Mouse (Mus musculus) T-helper 17 cell (primary cell): ENCODE data around the gene Plek2.

Experiments
- in situ Hi-C, 2 experiments: fragments of 300-600 bp; cut with MboI, MseI; formaldehyde crosslinking; loops; 1 replicate in 1 of 2; 2 replicates in 1 of 2; pipeline ENCODE4 v1.15.1; 2025; ENCODE audit warnings: high pct_unique_total_duplicates in 2 of 2

The Plek2 gene

GRCm38 (mm10) chr12:78906707-78907162 lies at the start of gene Plek2:
Gene Plek2, minus strand, starts transcription at chr12:78906964.
- in situ Hi-C loops = no loop called here

DNA sequence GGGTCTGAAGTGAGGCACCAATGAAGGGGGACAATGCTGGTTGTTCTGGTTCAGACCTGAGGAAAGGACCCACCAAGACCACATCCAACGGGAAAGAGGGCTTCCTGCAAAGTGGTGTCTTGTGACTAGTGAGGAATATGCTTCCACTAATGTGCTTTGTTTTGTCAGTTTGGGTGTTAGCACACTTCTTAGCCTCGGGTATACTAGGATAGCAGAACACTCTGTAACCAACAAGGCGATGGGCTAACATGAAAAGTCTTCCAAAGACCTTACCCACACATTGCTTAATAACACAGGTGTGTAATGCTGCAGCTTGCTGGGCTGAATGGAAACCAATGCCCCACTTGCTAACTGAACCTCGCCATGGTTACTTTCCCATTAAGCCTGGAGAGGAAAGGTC lies 49.6 kb upstream of the Plek2 start:
- in situ Hi-C loops = no loop called here

DNA sequence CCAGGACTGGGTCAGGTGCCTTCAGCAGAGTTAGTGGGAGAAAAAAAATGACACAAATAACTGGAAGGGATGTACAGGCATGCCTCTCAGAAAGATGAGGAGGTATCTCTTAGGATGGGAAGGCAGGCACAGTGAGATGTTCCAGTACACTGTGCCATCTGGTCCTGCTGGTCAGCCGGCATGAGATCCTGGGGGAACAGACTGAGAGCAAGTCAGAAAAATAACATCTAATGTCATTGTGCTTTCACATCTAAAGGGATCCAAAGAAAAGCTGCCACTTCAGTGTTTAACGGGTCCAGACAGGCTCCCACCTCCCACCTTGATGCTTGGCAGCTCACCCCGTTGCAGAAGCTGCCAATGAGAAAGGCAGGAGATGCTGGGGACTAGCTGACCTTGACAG lies 45.7 kb upstream of the Plek2 start:
- in situ Hi-C loops = no loop called here

- in situ Hi-C loops = no loop called here
Measured at GRCm38 (mm10) chr12:78952053-78952452, 45.3 kb upstream of the Plek2 start.

DNA sequence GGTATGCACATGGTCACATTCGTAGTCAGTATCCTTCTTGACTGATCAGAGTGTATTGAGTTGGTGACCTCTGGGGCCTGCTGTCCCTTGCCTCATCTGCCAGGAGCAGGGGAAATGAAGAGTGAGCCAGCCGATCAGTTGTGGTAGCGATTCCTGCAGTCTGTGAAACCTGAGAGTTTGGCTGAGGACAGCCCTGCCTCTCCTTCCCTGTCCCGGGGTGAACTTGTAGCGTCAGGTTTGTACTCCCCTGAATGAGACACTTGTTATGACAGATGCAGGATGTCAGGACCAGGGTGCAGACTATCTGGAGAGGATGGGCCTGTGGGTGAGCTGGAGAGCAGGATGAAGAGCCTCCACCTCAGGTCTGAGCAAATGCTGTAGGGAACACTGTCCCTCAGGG lies 40.9 kb upstream of the Plek2 start:
- in situ Hi-C loops = no loop called here

- in situ Hi-C loops = no loop called here
Measured at GRCm38 (mm10) chr12:78947161-78947560, 40.4 kb upstream of the Plek2 start.

- in situ Hi-C loops = no loop called here
Measured at GRCm38 (mm10) chr12:78942931-78943330, 36.2 kb upstream of the Plek2 start.

DNA sequence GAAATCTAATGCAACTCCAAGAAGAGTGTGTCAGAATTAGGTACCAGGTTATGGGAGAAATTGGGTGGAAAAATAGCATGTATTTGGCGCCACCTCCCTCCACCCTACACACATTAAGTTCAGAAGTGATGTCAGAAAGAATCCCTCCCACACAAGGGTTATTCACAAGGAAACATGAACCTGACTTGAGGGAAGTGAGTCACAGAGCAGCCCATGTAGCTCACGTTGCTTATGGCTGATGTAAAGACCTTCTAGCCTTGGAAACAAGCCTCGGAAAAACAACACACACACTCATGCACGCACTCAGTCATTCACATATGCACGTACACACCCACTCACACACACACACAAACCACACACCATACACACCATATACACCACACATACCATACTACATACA lies 33.3 kb upstream of the Plek2 start:
- in situ Hi-C loops = no loop called here

- in situ Hi-C loops = loop anchor here in 1 of 2 experiments (10.0 kb wide), 1 partner anchor 345 kb away; no protein-coding TSS in a partner anchor
Measured at GRCm38 (mm10) chr12:78939393-78940037, 32.8 kb upstream of the Plek2 start.

DNA sequence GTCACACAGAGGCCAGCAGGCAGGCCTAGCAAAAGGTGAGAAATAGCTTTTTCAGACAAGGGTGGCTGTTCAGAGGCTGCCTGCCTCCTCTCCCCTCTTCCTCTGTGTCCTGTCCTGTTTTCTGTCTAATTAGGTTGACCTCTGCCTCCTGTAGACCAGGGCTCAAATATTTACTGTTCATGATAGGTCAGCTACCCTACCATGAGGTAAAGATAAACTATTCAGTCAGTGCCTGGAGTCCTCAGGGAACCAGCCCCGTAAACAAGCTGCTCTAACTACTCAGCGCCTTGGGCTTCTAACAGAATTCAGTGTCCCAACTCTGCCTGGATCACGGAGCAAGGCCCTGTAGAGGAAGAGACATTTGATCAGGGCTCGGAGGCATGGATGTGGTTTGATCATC lies 29.7 kb upstream of the Plek2 start:
- in situ Hi-C loops = loop anchor here in 1 of 2 experiments (10.0 kb wide), 1 partner anchor 348 kb away; no protein-coding TSS in a partner anchor

- in situ Hi-C loops = loop anchor here in 1 of 2 experiments (5.0 to 10.0 kb wide), 2 partner anchors 92 to 355 kb away; no protein-coding TSS in a partner anchor
Measured at GRCm38 (mm10) chr12:78929900-78930299, 23.1 kb upstream of the Plek2 start.

GRCm38 (mm10) chr12:78927287-78927686 lies 20.5 kb upstream of the Plek2 start:
- in situ Hi-C loops = no loop called here

GRCm38 (mm10) chr12:78923539-78924189 lies 16.9 kb upstream of the Plek2 start:
- in situ Hi-C loops = loop anchor here in 1 of 2 experiments (5.0 kb wide), 1 partner anchor 179 kb away; no protein-coding TSS in a partner anchor

DNA sequence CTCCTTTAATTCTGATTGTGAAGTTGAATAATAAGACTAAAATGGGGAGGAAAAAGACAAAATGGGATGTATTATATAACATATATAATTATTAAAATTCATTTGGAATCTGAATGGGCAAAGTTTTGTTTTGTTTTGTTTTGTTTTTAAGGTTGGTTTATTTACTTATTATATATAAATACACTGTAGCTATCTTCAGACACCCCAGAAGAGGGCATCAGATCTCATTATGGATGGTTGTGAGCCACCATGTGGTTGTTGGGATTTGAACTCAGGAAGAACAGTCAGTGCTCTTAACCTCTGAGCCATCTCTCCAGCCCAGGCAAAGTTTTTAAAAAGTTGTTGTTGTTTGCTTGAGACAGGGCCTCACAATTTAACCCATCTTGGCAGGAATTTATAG lies 16.2 kb upstream of the Plek2 start:
- in situ Hi-C loops = loop anchor here in 1 of 2 experiments (5.0 kb wide), 1 partner anchor 179 kb away; no protein-coding TSS in a partner anchor

DNA sequence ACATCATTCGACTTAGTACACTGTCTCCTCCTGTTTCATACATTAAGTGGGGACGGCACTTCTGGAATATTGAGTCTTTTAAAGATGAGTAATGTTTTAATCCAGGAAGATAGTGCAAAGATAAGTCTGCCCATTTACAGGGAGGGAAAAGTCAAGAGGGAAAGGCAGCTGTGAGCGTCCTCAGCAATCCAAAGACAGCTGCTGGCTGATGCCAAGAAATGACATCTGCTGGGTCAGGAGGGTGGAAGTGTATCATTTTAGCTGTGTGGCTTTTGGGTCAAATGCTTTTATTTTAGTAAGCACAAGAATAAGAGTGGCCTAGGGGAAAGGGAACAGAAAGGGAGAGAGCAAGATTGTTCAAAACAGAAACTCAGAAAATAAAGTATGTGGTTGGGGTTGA lies 15.3 kb upstream of the Plek2 start:
- in situ Hi-C loops = loop anchor here in 1 of 2 experiments (5.0 kb wide), 1 partner anchor 180 kb away; no protein-coding TSS in a partner anchor

DNA sequence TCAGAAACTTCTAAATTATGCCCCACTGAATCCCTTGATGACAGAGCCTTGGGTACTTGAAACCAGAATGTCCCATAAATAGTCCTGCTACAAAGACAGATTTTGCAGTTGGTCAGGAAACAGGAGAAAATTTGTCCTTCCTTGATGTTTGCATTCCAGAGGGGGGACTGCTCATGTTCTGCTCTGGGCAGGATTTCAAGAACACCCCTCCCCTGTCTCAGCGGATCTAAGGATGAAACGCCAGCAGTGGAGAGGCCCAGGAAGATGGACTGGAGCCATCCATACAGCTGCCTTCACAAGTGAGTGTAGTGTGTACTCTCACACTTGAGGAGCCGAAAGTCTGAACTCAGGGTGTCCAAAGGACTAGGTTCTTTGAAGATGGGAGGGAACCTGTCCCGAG lies 14.7 kb upstream of the Plek2 start:
- in situ Hi-C loops = loop anchor here in 1 of 2 experiments (5.0 kb wide), 1 partner anchor 181 kb away; no protein-coding TSS in a partner anchor

DNA sequence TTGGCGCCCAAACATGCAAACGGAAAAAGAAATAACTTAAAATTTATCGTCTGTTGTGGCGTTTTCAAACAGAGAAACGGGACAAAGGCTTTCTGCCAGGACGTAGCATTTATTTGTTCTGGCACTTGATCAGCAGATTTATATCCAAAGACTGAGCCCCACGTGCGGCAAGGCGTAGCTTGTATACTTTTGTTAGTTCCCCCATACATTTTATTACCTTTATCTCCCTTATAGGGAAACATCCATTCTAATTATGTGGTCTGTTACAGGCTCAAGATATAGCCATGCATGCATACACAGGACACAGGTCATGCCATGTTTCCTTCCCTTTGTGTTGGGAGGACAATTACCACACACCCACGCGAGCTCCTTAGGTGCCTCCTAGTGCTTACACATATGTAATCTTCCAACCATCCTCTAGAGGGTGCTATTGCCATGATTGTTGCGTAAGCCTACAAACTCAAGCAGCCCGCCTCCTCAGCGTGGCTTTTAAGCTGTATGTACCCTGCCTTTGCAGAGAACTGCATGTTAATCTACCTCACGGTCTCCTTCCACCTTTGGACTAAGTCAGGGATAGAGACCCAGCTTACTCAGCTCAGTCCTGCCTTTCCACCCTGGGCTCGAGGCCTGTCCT lies 12.4 kb upstream of the Plek2 start:
- in situ Hi-C loops = loop anchor here (5.0 to 10.0 kb wide), 2 partner anchors 86 to 178 kb away; partner anchors contain the start of gene Tmem229b (in 1 of the 2)

- in situ Hi-C loops = loop anchor here (5.0 to 10.0 kb wide), 2 partner anchors 86 to 179 kb away; partner anchors contain the start of gene Tmem229b (in 1 of the 2)
Measured at GRCm38 (mm10) chr12:78918227-78919078, 11.7 kb upstream of the Plek2 start.

GRCm38 (mm10) chr12:78916278-78916677 lies 9.5 kb upstream of the Plek2 start:
- in situ Hi-C loops = loop anchor here (5.0 to 10.0 kb wide), 2 partner anchors 89 to 181 kb away; partner anchors contain the start of gene Tmem229b (in 1 of the 2)

GRCm38 (mm10) chr12:78915561-78915960 lies 8.8 kb upstream of the Plek2 start:
- in situ Hi-C loops = loop anchor here (5.0 to 10.0 kb wide), 2 partner anchors 89 to 182 kb away; partner anchors contain the start of gene Tmem229b (in 1 of the 2)

- in situ Hi-C loops = loop anchor here in 1 of 2 experiments (5.0 to 10.0 kb wide), 2 partner anchors 58 to 90 kb away; partner anchors contain the start of gene Tmem229b
Measured at GRCm38 (mm10) chr12:78914458-78914857, 7.7 kb upstream of the Plek2 start.
